In genomic region chr10:70901193-70901875, GRCm38 (mm10) we compare ENCODE assay signal across 12 mouse cellular contexts.
DNase-seq lines count a peak whose midpoint lies in the region; ATAC-seq and TF ChIP-seq lines count a peak whose summit lies in the region.
"Had no signal": no experiment of that assay in that cellular context is flagged by ENCODE, and none has a peak within 500 bp of the region (broad histone marks: within the 10 kb centered on the region; RNA-seq: fewer than 3 reads in every experiment).

No protein-coding gene starts in this region.

- peak; percentile 35 for DNase-seq in right cerebral cortex, adult 18-20 months
- no peak for DNase-seq in right cerebral cortex, postnatal 14 days
- no peak for DNase-seq in hindbrain, embryonic 14.5 days (ENCODE audit: low spot score)
- DNase-seq in midbrain, embryonic 11.5 days (ENCODE audit: low spot score, missing footprints) = peak; percentile 87
- no peak for DNase-seq in cerebellum, adult 11 months
- DNase-seq in liver = no peak
- no peak for DNase-seq in lung, postnatal 0 days (ENCODE audit: low spot score)
- DNase-seq in ovary, postnatal 14 days (ENCODE audit: low spot score) = no peak
- DNase-seq: cerebellum, adult 2 months; retina, postnatal 1 day had no signal

- no peaks in the 10 kb centered on the region for H3K27me3 ChIP-seq in hindbrain, embryonic 14.5 days (ENCODE audit: control insufficient read depth, insufficient read depth, low read length)
- H3K27me3 ChIP-seq in midbrain, embryonic 11.5 days (ENCODE audit: control insufficient read depth, insufficient read depth, low read length) = no peaks in the 10 kb centered on the region
- H3K27me3 ChIP-seq in lung, postnatal 0 days (replicated peaks; ENCODE audit: insufficient read depth, low read length) = no peaks in the 10 kb centered on the region
- H3K27me3 ChIP-seq: liver, embryonic 15.5 days had no signal

- 61% methylated on average over 11 of the region's 11 CpGs for WGBS in hindbrain, embryonic 14.5 days
- WGBS in midbrain, embryonic 11.5 days = 48% methylated on average over 11 of the region's 11 CpGs
- 73% methylated on average over 11 of the region's 11 CpGs for WGBS in lung, postnatal 0 days

- H3K27ac ChIP-seq in hindbrain, embryonic 14.5 days = no peak overlapping the region
- no peak overlapping the region for H3K27ac ChIP-seq in midbrain, embryonic 11.5 days (ENCODE audit: low read depth, low read length)
- H3K27ac ChIP-seq in lung, postnatal 0 days (ENCODE audit: low read length) = no peak overlapping the region
- H3K27ac ChIP-seq: liver, embryonic 15.5 days had no signal

- no peaks in the 10 kb centered on the region for H3K9me3 ChIP-seq in hindbrain, embryonic 14.5 days (ENCODE audit: control insufficient read depth, low read length)
- H3K9me3 ChIP-seq in midbrain, embryonic 11.5 days (ENCODE audit: control insufficient read depth, low read length) = no peaks in the 10 kb centered on the region
- H3K9me3 ChIP-seq in lung, postnatal 0 days (ENCODE audit: low read length) = no peaks in the 10 kb centered on the region
- H3K9me3 ChIP-seq: liver, embryonic 15.5 days had no signal

- no peaks in the 10 kb centered on the region for H3K36me3 ChIP-seq in hindbrain, embryonic 14.5 days (replicated peaks; ENCODE audit: control insufficient read depth, insufficient read depth)
- no peaks in the 10 kb centered on the region for H3K36me3 ChIP-seq in midbrain, embryonic 11.5 days (ENCODE audit: control insufficient read depth, insufficient read depth, low read length)
- no peaks in the 10 kb centered on the region for H3K36me3 ChIP-seq in lung, postnatal 0 days (ENCODE audit: insufficient read depth, low read length)
- H3K36me3 ChIP-seq: liver, embryonic 15.5 days had no signal

- TF ChIP-seq EP300 in lung, postnatal 0 days (IDR thresholded peaks at IDR 0.05) = no peak

- no peak overlapping the region for H3K9ac ChIP-seq in hindbrain, embryonic 14.5 days
- no peak overlapping the region for H3K9ac ChIP-seq in midbrain, embryonic 11.5 days (ENCODE audit: low read length)
- no peak overlapping the region for H3K9ac ChIP-seq in lung, postnatal 0 days (replicated peaks; ENCODE audit: low read depth)
- H3K9ac ChIP-seq: liver, embryonic 15.5 days had no signal

- H3K4me3 ChIP-seq in hindbrain, embryonic 14.5 days (replicated peaks; ENCODE audit: low read length) = no peak overlapping the region
- H3K4me3 ChIP-seq in midbrain, embryonic 11.5 days (ENCODE audit: low read depth, low read length) = no peak overlapping the region
- H3K4me3 ChIP-seq in lung, postnatal 0 days (ENCODE audit: low read depth, low read length) = no peak overlapping the region
- H3K4me3 ChIP-seq: liver, embryonic 15.5 days had no signal

- peaks cover 3% of the 10 kb centered on the region; the same call in 1 of the 2 replicates for H3K4me1 ChIP-seq in hindbrain, embryonic 14.5 days (replicated peaks; ENCODE audit: control insufficient read depth, insufficient read depth, low read length)
- H3K4me1 ChIP-seq in midbrain, embryonic 11.5 days (ENCODE audit: control insufficient read depth, insufficient read depth, low read length) = peaks cover 6% of the 10 kb centered on the region
- H3K4me1 ChIP-seq in lung, postnatal 0 days (ENCODE audit: insufficient read depth, low read depth, low read length) = no peaks in the 10 kb centered on the region
- H3K4me1 ChIP-seq: liver, embryonic 15.5 days had no signal

- no peak for TF ChIP-seq CTCF in lung, postnatal 0 days (IDR thresholded peaks at IDR 0.05)

- no peak overlapping the region for H3K4me2 ChIP-seq in hindbrain, embryonic 14.5 days (replicated peaks)
- no peak overlapping the region for H3K4me2 ChIP-seq in midbrain, embryonic 11.5 days
- H3K4me2 ChIP-seq in lung, postnatal 0 days (replicated peaks; ENCODE audit: low read depth, low read length) = no peak overlapping the region
- H3K4me2 ChIP-seq: liver, embryonic 15.5 days had no signal

- ATAC-seq in hindbrain, embryonic 14.5 days (ENCODE audit: low FRiP score) = peak; percentile 57; the same call in 1 of the 2 replicates
- ATAC-seq in midbrain, embryonic 11.5 days (ENCODE audit: low FRiP score) = peak; percentile 82
- no peak for ATAC-seq in lung, postnatal 0 days
- ATAC-seq: intestine, embryonic 16.5 days had no signal

Comparison
In these comparisons a context has a peak if more than half of its experiments do, and no peak if none do; other contexts are left out.
1. DNase-seq: peak in right cerebral cortex, adult 18-20 months (single experiment) and midbrain, embryonic 11.5 days (single experiment); none in right cerebral cortex, postnatal 14 days (single experiment), hindbrain, embryonic 14.5 days (single experiment), cerebellum, adult 11 months (single experiment), liver (single experiment), lung, postnatal 0 days (single experiment) and ovary, postnatal 14 days (single experiment).